8 mouse cellular contexts compared by ENCODE assay signal in the genomic region with DNA sequence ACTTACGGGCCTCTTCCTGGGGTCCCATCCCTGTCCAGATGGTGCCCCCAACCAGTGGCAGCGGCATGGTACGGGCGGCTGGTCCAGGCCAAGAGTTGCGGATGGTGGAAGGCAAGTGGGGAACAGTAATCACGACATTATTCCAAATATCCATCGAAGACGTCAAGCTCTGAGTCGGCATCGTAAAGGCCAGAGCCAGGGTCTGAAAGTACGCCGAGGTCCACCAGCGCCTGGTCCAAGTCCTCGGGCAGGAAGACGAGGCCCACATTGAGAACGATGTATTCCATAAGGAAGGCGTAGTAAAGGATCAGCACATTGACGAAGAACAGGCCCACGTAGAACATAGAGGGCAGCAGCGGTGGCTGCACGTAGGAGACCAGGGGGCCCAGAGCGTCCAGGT. TPM values are rescaled to one million over a fixed set of nuclear protein-coding genes. Genes with fewer than 3 reads are reported as not detected.
DNase-seq lines count a peak whose midpoint lies in the region; ATAC-seq lines count a peak whose summit lies in the region.

No protein-coding gene starts in this region.

- H3K4me1 ChIP-seq in embryonic facial prominence, embryonic 12.5 days, result peaks cover 43% of the 10 kb centered on the region
- peaks cover 65% of the 10 kb centered on the region for H3K4me1 ChIP-seq in hindbrain, embryonic 15.5 days (replicated peaks)
- H3K4me1 ChIP-seq in lung, embryonic 16.5 days (replicated peaks; ENCODE audit: control insufficient read depth, insufficient read depth, low read length), result peaks cover 42% of the 10 kb centered on the region

- peak overlapping the region; percentile 89 for H3K9ac ChIP-seq in embryonic facial prominence, embryonic 12.5 days
- H3K9ac ChIP-seq in hindbrain, embryonic 15.5 days, result peak overlapping the region; percentile 84
- peak overlapping the region; percentile 92 for H3K9ac ChIP-seq in lung, embryonic 16.5 days (ENCODE audit: low read length)

- peak overlapping the region; percentile 79 for H3K4me3 ChIP-seq in embryonic facial prominence, embryonic 12.5 days
- peak overlapping the region; percentile 74 for H3K4me3 ChIP-seq in hindbrain, embryonic 15.5 days
- H3K4me3 ChIP-seq in lung, embryonic 16.5 days (ENCODE audit: low read length), result peak overlapping the region; percentile 91

- H3K9me3 ChIP-seq in embryonic facial prominence, embryonic 12.5 days, result no peaks in the 10 kb centered on the region
- H3K9me3 ChIP-seq in hindbrain, embryonic 15.5 days, result no peaks in the 10 kb centered on the region
- no peaks in the 10 kb centered on the region for H3K9me3 ChIP-seq in lung, embryonic 16.5 days (ENCODE audit: control insufficient read depth, low read length)

- peak overlapping the region; percentile 81 for H3K4me2 ChIP-seq in embryonic facial prominence, embryonic 12.5 days (replicated peaks)
- peak overlapping the region; percentile 79 for H3K4me2 ChIP-seq in hindbrain, embryonic 15.5 days
- H3K4me2 ChIP-seq in lung, embryonic 16.5 days (ENCODE audit: low read depth, low read length), result peak overlapping the region; percentile 96

- 4% methylated on average over 22 of the region's 22 CpGs for WGBS in embryonic facial prominence, embryonic 12.5 days
- WGBS in hindbrain, embryonic 15.5 days, result 3% methylated on average over 22 of the region's 22 CpGs
- under 1% methylated on average over 22 of the region's 22 CpGs for WGBS in lung, embryonic 16.5 days

- H3K27me3 ChIP-seq in embryonic facial prominence, embryonic 12.5 days, result no peaks in the 10 kb centered on the region
- no peaks in the 10 kb centered on the region for H3K27me3 ChIP-seq in hindbrain, embryonic 15.5 days
- H3K27me3 ChIP-seq in lung, embryonic 16.5 days (ENCODE audit: control insufficient read depth, insufficient read depth, low read depth, low read length), result no peaks in the 10 kb centered on the region

- H3K27ac ChIP-seq in embryonic facial prominence, embryonic 12.5 days, result peak overlapping the region; percentile 86
- H3K27ac ChIP-seq in hindbrain, embryonic 15.5 days (replicated peaks), result peak overlapping the region; percentile 79
- H3K27ac ChIP-seq in lung, embryonic 16.5 days (ENCODE audit: low read length), result peak overlapping the region; percentile 87

- H3K36me3 ChIP-seq in embryonic facial prominence, embryonic 12.5 days, result no peaks in the 10 kb centered on the region
- no peaks in the 10 kb centered on the region for H3K36me3 ChIP-seq in hindbrain, embryonic 15.5 days
- H3K36me3 ChIP-seq in lung, embryonic 16.5 days (ENCODE audit: control insufficient read depth, insufficient read depth, low read length), result no peaks in the 10 kb centered on the region

- peak; percentile 8; the same call in 1 of the 2 replicates for ATAC-seq in embryonic facial prominence, embryonic 12.5 days (ENCODE audit: insufficient number of reproducible peaks, insufficient read depth, low FRiP score, low TSS enrichment)
- ATAC-seq in hindbrain, embryonic 15.5 days (ENCODE audit: low FRiP score, low read depth), result peak; percentile 3; the same call in 1 of the 2 replicates
- no peak; the same call in 1 of the 2 replicates for ATAC-seq in lung, embryonic 16.5 days (ENCODE audit: low read depth)
- ATAC-seq in activated CD4-positive, CD25-positive, alpha-beta regulatory T cell, adult 4 months, result no peak
- no peak for ATAC-seq in frontal cortex, adult (ENCODE audit: low TSS enrichment)

- intact Hi-C loops in heart, postnatal 14 days (cut with DNase I), result no loop called here

- peak; percentile 94 for DNase-seq in heart, adult 11 months
- no peak for DNase-seq in heart, postnatal 14 days
- DNase-seq in CD4-positive helper T cell, adult 2 months (ENCODE audit: low read depth, low spot score), result peak; percentile 20

RNA-seq across cellular contexts. Expression of gene Dexi, which starts 0.6 kb away (rescaled TPM):
- total RNA-seq in heart, postnatal 14 days (2021), result 10 to 100 TPM; 29.4 to 32.5 TPM
- polyA plus RNA-seq in embryonic facial prominence, embryonic 12.5 days (2016; fragmentation: Nextera tagmentation; extraction: Ambion mirVana), result 31.5 and 32.9 TPM in 2 replicates
- polyA plus RNA-seq in hindbrain, embryonic 15.5 days (2015; fragmentation: Nextera tagmentation; extraction: Ambion mirVana), result 18.1 and 19.3 TPM in 2 replicates
- polyA plus RNA-seq in lung, embryonic 16.5 days (2015; fragmentation: Nextera tagmentation; extraction: Ambion mirVana), result 9.7 and 16.2 TPM in 2 replicates
- polyA plus RNA-seq in activated CD4-positive, CD25-positive, alpha-beta regulatory T cell, adult 4 months (2017; shearing (Covaris generic)), result 1 to 10 TPM; 3.0 to 3.1 TPM

RNA-seq across cellular contexts. Expression of gene Clec16a, which starts 2.9 kb away (rescaled TPM):
- total RNA-seq in heart, postnatal 14 days (2021), result 10 to 100 TPM; 46.0 to 50.7 TPM
- polyA plus RNA-seq in embryonic facial prominence, embryonic 12.5 days (2016; fragmentation: Nextera tagmentation; extraction: Ambion mirVana), result 37.7 and 38.9 TPM in 2 replicates
- polyA plus RNA-seq in hindbrain, embryonic 15.5 days (2015; fragmentation: Nextera tagmentation; extraction: Ambion mirVana), result 66.2 and 70.2 TPM in 2 replicates
- 27.3 and 30.6 TPM in 2 replicates for polyA plus RNA-seq in lung, embryonic 16.5 days (2015; fragmentation: Nextera tagmentation; extraction: Ambion mirVana)
- 1 to 10 TPM; 7.0 to 7.8 TPM for polyA plus RNA-seq in activated CD4-positive, CD25-positive, alpha-beta regulatory T cell, adult 4 months (2017; shearing (Covaris generic))

Comparison
In these comparisons a context has a peak if more than half of its experiments do, and no peak if none do; other contexts are left out.
1. DNase-seq: peak in heart, adult 11 months (single experiment) and CD4-positive helper T cell, adult 2 months (single experiment); none in heart, postnatal 14 days (0 of 2).
2. ATAC-seq: peak in embryonic facial prominence, embryonic 12.5 days (single experiment) and hindbrain, embryonic 15.5 days (single experiment); none in lung, embryonic 16.5 days (single experiment), activated CD4-positive, CD25-positive, alpha-beta regulatory T cell, adult 4 months (single experiment) and frontal cortex, adult (single experiment).
3. Peak in every context shown above with its lines, with median percentiles within 50 percentile points of each other: H3K27ac ChIP-seq, H3K4me2 ChIP-seq, H3K4me3 ChIP-seq and H3K9ac ChIP-seq.